Mouse (Mus musculus) heart, adult 2 months (tissue): ENCODE results near the gene Sirt2. TPM values are rescaled to one million over a fixed set of nuclear protein-coding genes. Genes with fewer than 3 reads are reported as not detected.

Source experiments
- DNase-seq, 2 experiments: peaks; one replicate each; pipeline ENCODE4 v3.0.0; 2021
- H3K27ac ChIP-seq: fragments of 200-600 bp; 2 replicates; pipeline ENCODE4 v1.8.1; 2022
- H3K27me3 ChIP-seq: fragments of 200-500 bp; 2 replicates; pipeline ENCODE4 v1.6.1; 2012; ENCODE audit warnings: mild to moderate bottlenecking, low read length, inconsistent platforms, mixed read lengths; ENCODE audit not compliant: control insufficient read depth, insufficient read depth
- H3K36me3 ChIP-seq: fragments of 200-500 bp; 2 replicates; pipeline ENCODE4 v1.6.1; 2012; ENCODE audit warnings: low read length, inconsistent platforms; ENCODE audit not compliant: control insufficient read depth, insufficient read depth
- H3K4me1 ChIP-seq: fragments of 200-500 bp; 2 replicates; pipeline ENCODE4 v1.6.1; 2011; ENCODE audit warnings: low read length; ENCODE audit not compliant: control insufficient read depth, insufficient read depth
- H3K4me3 ChIP-seq: fragments of 200-600 bp; 2 replicates; pipeline ENCODE4 v1.8.1; 2022
- H3K79me2 ChIP-seq: fragments of 200-500 bp; replicated peaks from 2 replicates; pipeline ENCODE4 v1.6.1; 2012; ENCODE audit warnings: mild to moderate bottlenecking, inconsistent platforms, low read length, moderate library complexity, mixed read lengths; ENCODE audit not compliant: control insufficient read depth, insufficient read depth
- H3K9ac ChIP-seq: fragments of 200-500 bp; 2 replicates; pipeline ENCODE4 v1.6.1; 2012; ENCODE audit warnings: low read depth, mild to moderate bottlenecking, control low read depth, inconsistent platforms, low read length, mixed read lengths
- CTCF ChIP-seq: fragments of 200-600 bp; IDR thresholded peaks from 2 replicates; pipeline ENCODE4 v1.8.1; 2022; ENCODE audit warnings: antibody characterized with exemption, mild to moderate bottlenecking, moderate library complexity
- EP300 ChIP-seq: fragments of 200-500 bp; IDR thresholded peaks from 2 replicates; pipeline ENCODE4 v1.6.1; 2011; ENCODE audit warnings: low read depth, low read length, control low read depth; ENCODE audit not compliant: insufficient read depth
- POLR2A ChIP-seq: fragments of 200-500 bp; IDR thresholded peaks from 2 replicates; pipeline ENCODE4 v1.6.1; 2011; ENCODE audit warnings: mild to moderate bottlenecking, low read depth, low read length, control low read depth; ENCODE audit not compliant: insufficient read depth
- WGBS: fragments of 180-500 bp; shearing (Covaris S2); methylation state at CpG from one replicate; pipeline ENCODE4 v1.1.7; 2018; 5-methylcytosine and 5-hydroxymethylcytosine counted together
- intact Hi-C: fragments of 180-260 bp; cut with DNase I; formaldehyde crosslinking; loops from one replicate; pipeline ENCODE4 v1.15.1; 2025
- polyA plus RNA-seq: library from polyadenylated mRNA; depleted of rRNA; stranded (reverse); fragments of >200 nt; gene quantifications from 2 replicates; pipeline ENCODE4 v1.2.3, GENCODE M21; 2012
- total RNA-seq, 2 experiments: library from RNA; stranded (reverse); gene quantifications; 2 replicates each; pipeline ENCODE4 v1.2.3; 2021

Sirt2 gene
- total and polyA plus RNA-seq, 3 experiments, result 78.8 to 92.3 (median 82.9) TPM

- H3K27me3 ChIP-seq, result no peaks in the 10 kb centered on the region; the same call in 1 of the 2 replicates
- H3K27ac ChIP-seq, result no peak within 1 kb of the TSS
- no peak for TF ChIP-seq POLR2A
- no peak for TF ChIP-seq EP300
- no peak for TF ChIP-seq CTCF
- no peak within 1 kb of the TSS for H3K9ac ChIP-seq
- DNase-seq, result no peak
- no peak within 1 kb of the TSS for H3K4me3 ChIP-seq
- no peaks in the 10 kb centered on the region for H3K79me2 ChIP-seq
- WGBS, result 5% methylated on average over 17 of the region's 17 CpGs
- intact Hi-C loops, result no loop called here
- no peaks in the 10 kb centered on the region for H3K4me1 ChIP-seq
- no peaks in the 10 kb centered on the region for H3K36me3 ChIP-seq
Observed at GRCm38 (mm10) chr7:28756079-28756478, 10.5 kb upstream of the Sirt2 start, which contains the start of gene Ccer2. TSS of gene Ccer2 (plus strand) at chr7:28756174.

GRCm38 (mm10) chr7:28758623-28759022 is 7.9 kb upstream of the Sirt2 start:
- Histone ChIP-seq H3K27ac (no peak overlapping the region), H3K79me2 (no peaks in the 10 kb centered on the region), H3K4me3 (no peak overlapping the region), H3K4me1 (no peaks in the 10 kb centered on the region), H3K27me3 (no peaks in the 10 kb centered on the region; the same call in 1 of the 2 replicates), H3K36me3 (no peaks in the 10 kb centered on the region), H3K9ac (no peak overlapping the region)
- WGBS, result 83% methylated on average over 13 of the region's 13 CpGs
- TF ChIP-seq EP300 (no peak), CTCF (no peak), POLR2A (no peak)
- DNase-seq, result no peak
- intact Hi-C loops, result no loop called here

- DNase-seq, result no peak
- Histone ChIP-seq H3K4me1 (peaks cover 4% of the 10 kb centered on the region), H3K36me3 (no peaks in the 10 kb centered on the region), H3K9ac (no peak overlapping the region), H3K27ac (no peak overlapping the region), H3K79me2 (peaks cover under 1% of the 10 kb centered on the region), H3K4me3 (no peak overlapping the region), H3K27me3 (no peaks in the 10 kb centered on the region)
- no peak for TF ChIP-seq CTCF
- TF ChIP-seq POLR2A, result no peak
- TF ChIP-seq EP300, result no peak
- WGBS, result 75% methylated on average over 9 of the region's 9 CpGs
- intact Hi-C loops, result no loop called here
Observed at GRCm38 (mm10) chr7:28761907-28762306, 4.6 kb upstream of the Sirt2 start.

GRCm38 (mm10) chr7:28765211-28765610 is 1.3 kb upstream of the Sirt2 start:
- no peak for TF ChIP-seq POLR2A
- no peak for TF ChIP-seq CTCF
- no peak for TF ChIP-seq EP300
- Histone ChIP-seq H3K27ac (no peak overlapping the region), H3K9ac (no peak overlapping the region), H3K36me3 (no peaks in the 10 kb centered on the region), H3K4me1 (peaks cover 5% of the 10 kb centered on the region), H3K27me3 (no peaks in the 10 kb centered on the region), H3K79me2 (peaks cover 4% of the 10 kb centered on the region), H3K4me3 (no peak overlapping the region)
- WGBS, result 68% methylated on average over 6 of the region's 6 CpGs
- intact Hi-C loops, result loop anchor here (5.0 kb wide), 1 partner anchor 217 kb away; the partner anchor contains the start of genes Eif3k and Map4k1
- no peak for DNase-seq

GRCm38 (mm10) chr7:28766910-28767309 is 375 bp downstream of the Sirt2 start:
- Histone ChIP-seq H3K4me3 (peak overlapping the region; percentile 55), H3K27ac (peak overlapping the region; percentile 88), H3K36me3 (no peaks in the 10 kb centered on the region), H3K27me3 (no peaks in the 10 kb centered on the region), H3K4me1 (peaks cover 5% of the 10 kb centered on the region), H3K9ac (peak overlapping the region; percentile 80), H3K79me2 (peaks cover 4% of the 10 kb centered on the region)
- DNase-seq, result no peak
- no peak for TF ChIP-seq POLR2A
- no peak for TF ChIP-seq EP300
- TF ChIP-seq CTCF, result no peak
- WGBS, result 4% methylated on average over 14 of the region's 14 CpGs
- intact Hi-C loops, result loop anchor here (2.0 to 5.0 kb wide), 2 partner anchors 215 to 754 kb away; partner anchors contain the start of genes Eif3k and Map4k1

GRCm38 (mm10) chr7:28767462-28767965 is 979 bp downstream of the Sirt2 start, which contains the start of gene Nfkbib:
TSS of gene Nfkbib (minus strand) at chr7:28767512.
- Histone ChIP-seq H3K79me2 (peaks cover 4% of the 10 kb centered on the region), H3K27ac (peak within 1 kb of the TSS; percentile 88), H3K4me1 (peaks cover 5% of the 10 kb centered on the region), H3K9ac (peak within 1 kb of the TSS; percentile 80), H3K36me3 (no peaks in the 10 kb centered on the region), H3K4me3 (peak within 1 kb of the TSS; percentile 89), H3K27me3 (no peaks in the 10 kb centered on the region)
- intact Hi-C loops, result loop anchor here (2.0 to 5.0 kb wide), 2 partner anchors 215 to 753 kb away; partner anchors contain the start of genes Eif3k and Map4k1
- 62% methylated on average over 7 of the region's 7 CpGs for WGBS
- DNase-seq, result no peak
- TF ChIP-seq POLR2A (no peak), EP300 (no peak), CTCF (no peak)
